Mouse (Mus musculus): Measurements from ENCODE around the gene Fign. TPM values are rescaled to one million over a fixed set of nuclear protein-coding genes. Genes with fewer than 3 reads are reported as not detected.

The Fign gene
- total RNA-seq (2012; rRNA removed) = 0.98 and 1.7 TPM in 2 replicates

DNA sequence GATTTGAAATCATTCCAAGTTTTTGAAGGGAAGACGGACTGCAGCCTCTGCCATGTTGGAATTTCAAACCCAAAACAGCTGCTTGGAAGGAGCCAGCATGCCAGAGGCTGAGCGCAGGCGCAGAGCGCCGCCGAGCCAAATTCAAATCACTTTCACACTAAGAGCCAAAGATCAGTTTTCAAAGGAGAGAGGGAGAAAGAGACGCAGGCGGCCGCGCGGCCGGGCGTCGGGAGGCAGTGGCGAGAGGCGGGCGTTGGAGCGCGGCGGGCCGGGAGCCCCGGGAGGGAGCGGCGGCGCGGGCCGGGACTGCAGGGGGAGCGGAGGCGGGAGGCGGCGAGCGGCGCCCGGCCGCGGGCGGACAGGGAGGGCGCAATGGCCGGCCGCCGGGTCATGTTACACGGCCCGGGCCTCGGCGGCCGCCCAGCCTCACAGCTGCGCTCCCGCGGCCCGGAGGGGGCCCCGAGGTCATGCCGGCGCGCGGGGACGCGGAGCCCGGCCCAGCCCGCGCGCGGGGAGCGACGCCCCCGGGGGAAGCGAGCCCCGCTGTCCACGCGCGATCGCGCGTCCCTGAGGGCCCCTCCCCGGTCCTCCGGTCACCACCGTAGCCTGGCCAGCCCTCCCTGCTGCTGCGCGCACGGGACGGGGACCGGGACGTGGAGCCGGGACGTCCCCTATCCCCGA is at the start of gene Fign:
Gene Fign, minus strand, starts transcription at position 102 of the 681 bp plus-strand sequence.
- Histone ChIP-seq H3K4me1 (ENCODE audit: control insufficient read depth in 2 of 2, insufficient read depth in 2 of 2, low read length in 2 of 2, poor library complexity in 1 of 2) (no peaks in the 10 kb centered on the region), H3K27ac (ENCODE audit: insufficient read depth, low read depth, low read length, poor library complexity, severe bottlenecking) (no peak within 1 kb of the TSS), H3K4me3 (ENCODE audit: insufficient read depth in 1 of 2, low read depth in 1 of 2, low read length in 2 of 2, poor library complexity in 1 of 2, severe bottlenecking in 1 of 2) (peak within 1 kb of the TSS; percentile 67 to 78), H3K9ac (ENCODE audit: insufficient read depth, low read depth, low read length, poor library complexity, severe bottlenecking) (peak within 1 kb of the TSS; percentile 81), H3K36me3 (ENCODE audit: control insufficient read depth, insufficient read depth, low read length, poor library complexity, severe bottlenecking) (no peaks in the 10 kb centered on the region), H3K9me3 (ENCODE audit: control insufficient read depth, insufficient read depth, low read depth, low read length) (no peaks in the 10 kb centered on the region)
- peak; percentile 48 for DNase-seq (ENCODE audit: low read depth, low spot score)
- TF ChIP-seq CHD2 (IDR thresholded peaks at IDR 0.05; ENCODE audit: low read depth, low read length) (no peak), MAFK (IDR thresholded peaks at IDR 0.05; ENCODE audit: insufficient read depth, low read depth, low read length) (no peak), ZC3H11A (IDR thresholded peaks at IDR 0.05; ENCODE audit: borderline replicate concordance, low read depth, low read length) (no peak), HCFC1 (IDR thresholded peaks at IDR 0.05; ENCODE audit: borderline replicate concordance, insufficient read depth, low read length) (no peak), ZNF384 (IDR thresholded peaks at IDR 0.05; ENCODE audit: low read depth, low read length) (no peak)
- in situ Hi-C loops (cut with MboI; ENCODE audit: low sequenced_read_pairs in 2 of 2, unreplicated experiment in 2 of 2) = no loop called here

DNA sequence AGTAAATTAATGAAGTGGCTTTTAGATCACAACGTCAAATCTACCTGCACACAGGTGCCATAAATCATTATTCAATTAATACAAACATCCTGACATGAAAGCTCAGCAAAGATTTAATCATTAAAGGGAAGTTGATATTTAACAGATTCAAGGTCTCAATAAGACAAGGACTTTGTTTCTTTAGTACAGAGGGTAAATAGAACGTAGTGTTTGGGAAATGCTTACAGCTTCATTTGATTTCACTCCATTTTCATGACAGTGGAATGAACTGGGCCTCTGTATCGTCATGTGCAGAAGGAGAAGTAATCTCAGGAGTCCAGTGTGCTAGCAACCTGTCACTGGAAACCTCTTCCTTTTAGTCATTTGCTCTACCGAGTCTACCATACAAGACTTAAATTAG is 35.8 kb upstream of the Fign start:
- TF ChIP-seq CHD2 (IDR thresholded peaks at IDR 0.05; ENCODE audit: low read depth, low read length) = no peak
- no peak for TF ChIP-seq ZNF384 (IDR thresholded peaks at IDR 0.05; ENCODE audit: low read depth, low read length)
- no peak for TF ChIP-seq MAFK (IDR thresholded peaks at IDR 0.05; ENCODE audit: insufficient read depth, low read depth, low read length)
- no peak for TF ChIP-seq HCFC1 (IDR thresholded peaks at IDR 0.05; ENCODE audit: borderline replicate concordance, insufficient read depth, low read length)
- TF ChIP-seq ZC3H11A (IDR thresholded peaks at IDR 0.05; ENCODE audit: borderline replicate concordance, low read depth, low read length) = no peak
- Histone ChIP-seq H3K36me3 (ENCODE audit: control insufficient read depth, insufficient read depth, low read length, poor library complexity, severe bottlenecking) (no peaks in the 10 kb centered on the region), H3K9ac (ENCODE audit: insufficient read depth, low read depth, low read length, poor library complexity, severe bottlenecking) (no peak overlapping the region), H3K4me3 (ENCODE audit: insufficient read depth in 1 of 2, low read depth in 1 of 2, low read length in 2 of 2, poor library complexity in 1 of 2, severe bottlenecking in 1 of 2) (no peak overlapping the region), H3K4me1 (ENCODE audit: control insufficient read depth in 2 of 2, insufficient read depth in 2 of 2, low read length in 2 of 2, poor library complexity in 1 of 2) (no peaks in the 10 kb centered on the region), H3K27ac (ENCODE audit: insufficient read depth, low read depth, low read length, poor library complexity, severe bottlenecking) (no peak overlapping the region), H3K9me3 (ENCODE audit: control insufficient read depth, insufficient read depth, low read depth, low read length) (no peaks in the 10 kb centered on the region)
- in situ Hi-C loops (cut with MboI; ENCODE audit: low sequenced_read_pairs in 2 of 2, unreplicated experiment in 2 of 2) = no loop called here
- no peak for DNase-seq (ENCODE audit: low read depth, low spot score)

DNA sequence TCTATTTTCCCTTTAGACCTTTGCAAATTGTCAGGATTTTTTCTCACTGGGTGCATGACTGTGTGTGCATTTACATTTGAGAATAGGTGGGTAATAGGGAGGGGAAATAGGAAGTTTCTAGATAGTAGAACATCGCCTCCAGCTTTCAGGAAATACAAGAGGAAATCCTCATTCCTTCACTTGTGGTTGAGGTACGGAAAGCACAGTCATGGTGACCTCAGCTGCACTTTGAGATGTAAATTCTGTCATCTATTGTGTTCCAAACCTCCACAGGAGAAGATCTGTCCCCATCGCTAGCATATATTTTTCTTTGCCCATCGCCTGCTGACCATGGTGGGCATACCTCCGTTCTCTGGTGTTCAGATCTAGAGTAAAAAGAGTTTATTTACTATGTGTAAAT is 22.7 kb upstream of the Fign start:
- in situ Hi-C loops (cut with MboI; ENCODE audit: low sequenced_read_pairs in 2 of 2, unreplicated experiment in 2 of 2) = no loop called here
- TF ChIP-seq HCFC1 (IDR thresholded peaks at IDR 0.05; ENCODE audit: borderline replicate concordance, insufficient read depth, low read length) (no peak), ZNF384 (IDR thresholded peaks at IDR 0.05; ENCODE audit: low read depth, low read length) (no peak), ZC3H11A (IDR thresholded peaks at IDR 0.05; ENCODE audit: borderline replicate concordance, low read depth, low read length) (no peak), MAFK (IDR thresholded peaks at IDR 0.05; ENCODE audit: insufficient read depth, low read depth, low read length) (no peak), CHD2 (IDR thresholded peaks at IDR 0.05; ENCODE audit: low read depth, low read length) (no peak)
- no peak for DNase-seq (ENCODE audit: low read depth, low spot score)
- Histone ChIP-seq H3K4me3 (ENCODE audit: insufficient read depth in 1 of 2, low read depth in 1 of 2, low read length in 2 of 2, poor library complexity in 1 of 2, severe bottlenecking in 1 of 2) (no peak overlapping the region), H3K4me1 (ENCODE audit: control insufficient read depth in 2 of 2, insufficient read depth in 2 of 2, low read length in 2 of 2, poor library complexity in 1 of 2) (no peaks in the 10 kb centered on the region), H3K27ac (ENCODE audit: insufficient read depth, low read depth, low read length, poor library complexity, severe bottlenecking) (no peak overlapping the region), H3K36me3 (ENCODE audit: control insufficient read depth, insufficient read depth, low read length, poor library complexity, severe bottlenecking) (no peaks in the 10 kb centered on the region), H3K9me3 (ENCODE audit: control insufficient read depth, insufficient read depth, low read depth, low read length) (no peaks in the 10 kb centered on the region), H3K9ac (ENCODE audit: insufficient read depth, low read depth, low read length, poor library complexity, severe bottlenecking) (no peak overlapping the region)

DNA sequence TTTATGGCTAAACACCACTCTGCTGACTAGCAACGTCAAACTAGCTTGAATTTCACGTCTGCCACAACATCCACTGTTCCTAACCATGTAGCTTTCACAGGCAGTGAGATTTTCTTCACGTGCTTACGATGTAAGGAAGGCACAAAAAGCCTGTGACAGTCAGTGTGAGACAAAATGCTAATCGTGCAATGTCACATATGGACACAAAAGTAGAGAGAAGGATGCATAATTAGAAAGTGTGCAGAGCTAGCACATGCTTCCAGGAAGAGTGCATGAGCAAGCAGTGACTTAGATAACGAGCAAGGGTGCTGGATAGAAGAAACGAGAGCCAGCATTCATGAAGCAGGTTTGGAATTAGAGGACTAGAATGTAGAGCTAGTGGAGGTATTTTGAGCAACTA is 18.8 kb upstream of the Fign start:
- no peak overlapping the region for H3K27ac ChIP-seq (ENCODE audit: insufficient read depth, low read depth, low read length, poor library complexity, severe bottlenecking)
- DNase-seq (ENCODE audit: low read depth, low spot score) = no peak
- no peak overlapping the region for H3K9ac ChIP-seq (ENCODE audit: insufficient read depth, low read depth, low read length, poor library complexity, severe bottlenecking)
- no peak overlapping the region for H3K4me3 ChIP-seq (ENCODE audit: insufficient read depth in 1 of 2, low read depth in 1 of 2, low read length in 2 of 2, poor library complexity in 1 of 2, severe bottlenecking in 1 of 2)
- H3K36me3 ChIP-seq (ENCODE audit: control insufficient read depth, insufficient read depth, low read length, poor library complexity, severe bottlenecking) = no peaks in the 10 kb centered on the region
- in situ Hi-C loops (cut with MboI; ENCODE audit: low sequenced_read_pairs in 2 of 2, unreplicated experiment in 2 of 2) = no loop called here
- H3K4me1 ChIP-seq (ENCODE audit: control insufficient read depth in 2 of 2, insufficient read depth in 2 of 2, low read length in 2 of 2, poor library complexity in 1 of 2) = no peaks in the 10 kb centered on the region
- TF ChIP-seq ZNF384 (IDR thresholded peaks at IDR 0.05; ENCODE audit: low read depth, low read length) (no peak), MAFK (IDR thresholded peaks at IDR 0.05; ENCODE audit: insufficient read depth, low read depth, low read length) (no peak), ZC3H11A (IDR thresholded peaks at IDR 0.05; ENCODE audit: borderline replicate concordance, low read depth, low read length) (no peak), HCFC1 (IDR thresholded peaks at IDR 0.05; ENCODE audit: borderline replicate concordance, insufficient read depth, low read length) (no peak), CHD2 (IDR thresholded peaks at IDR 0.05; ENCODE audit: low read depth, low read length) (no peak)
- H3K9me3 ChIP-seq (ENCODE audit: control insufficient read depth, insufficient read depth, low read depth, low read length) = no peaks in the 10 kb centered on the region
